Mouse (Mus musculus) liver, embryonic 11.5 days (tissue): ENCODE data around the gene Gm3045. TPM values are rescaled to one million over a fixed set of nuclear protein-coding genes. Genes with fewer than 3 reads are reported as not detected.

Experiments
- ATAC-seq: fragments of 200-750 bp; cut with Nextera tagmentation; replicated peaks from 2 replicates; pipeline ENCODE4 v1.8.0; 2017; ENCODE audit warnings: moderate number of reproducible peaks, mild to moderate bottlenecking, moderate TSS enrichment, moderate library complexity; ENCODE audit not compliant: low FRiP score
- DNase-seq: peaks from one replicate; pipeline ENCODE4 v3.0.0-alpha.2; 2017; ENCODE audit warnings: low spot score
- H3K27ac ChIP-seq: fragments of 300-500 bp; sonication (generic); 2 replicates; pipeline ENCODE4 v1.5.1; 2014; ENCODE audit warnings: mild to moderate bottlenecking, low read depth, low read length, control low read depth
- H3K27me3 ChIP-seq: fragments of 300-500 bp; sonication (generic); replicated peaks from 2 replicates; pipeline ENCODE4 v1.6.1; 2014; ENCODE audit warnings: low read length, mixed read lengths; ENCODE audit not compliant: control insufficient read depth, insufficient read depth
- H3K36me3 ChIP-seq: fragments of 300-500 bp; sonication (generic); 2 replicates; pipeline ENCODE4 v1.6.1; 2014; ENCODE audit warnings: mild to moderate bottlenecking, low read length, moderate library complexity, mixed read lengths; ENCODE audit not compliant: control insufficient read depth, insufficient read depth
- H3K4me1 ChIP-seq: fragments of 300-500 bp; sonication (generic); replicated peaks from 2 replicates; pipeline ENCODE4 v1.6.1; 2014; ENCODE audit warnings: low read length, mixed read lengths; ENCODE audit not compliant: control insufficient read depth, insufficient read depth
- H3K4me2 ChIP-seq: fragments of 300-500 bp; sonication (generic); 2 replicates; pipeline ENCODE4 v1.6.1; 2014; ENCODE audit warnings: mild to moderate bottlenecking, control low read depth, moderate library complexity
- H3K4me3 ChIP-seq: fragments of 300-500 bp; sonication (generic); 2 replicates; pipeline ENCODE4 v1.5.1; 2014; ENCODE audit warnings: low read depth, low read length, control low read depth
- H3K9ac ChIP-seq: fragments of 300-500 bp; sonication (generic); 2 replicates; pipeline ENCODE4 v1.6.1; 2014; ENCODE audit warnings: low read depth, low read length, control low read depth
- H3K9me3 ChIP-seq: fragments of 300-500 bp; sonication (generic); 2 replicates; pipeline ENCODE4 v1.6.1; 2016; ENCODE audit warnings: low read length, inconsistent platforms, mixed read lengths; ENCODE audit not compliant: control insufficient read depth
- WGBS: fragments of 180-500 bp; shearing (Covaris S2); extraction: QIAGEN DNeasy Blood & Tissue Kit; methylation state at CpG from one replicate; pipeline ENCODE4 v1.1.7; 2014; 5-methylcytosine and 5-hydroxymethylcytosine counted together
- polyA plus RNA-seq: library from polyadenylated mRNA; unstranded; fragments of >200 nt; fragmentation: Nextera tagmentation; extraction: Ambion mirVana; gene quantifications from 2 replicates; pipeline ENCODE4 v1.2.1, GENCODE M21; 2014

Gene Gm3045
- polyA plus RNA-seq, 1 experiment from 2014 or later: not detected

- H3K36me3 ChIP-seq: no peaks in the 10 kb centered on the region
- ATAC-seq (no peak), DNase-seq (no peak)
- no peaks in the 10 kb centered on the region for H3K4me1 ChIP-seq
- no peak overlapping the region for H3K9ac ChIP-seq
- no peak overlapping the region for H3K4me2 ChIP-seq
- no peak overlapping the region for H3K4me3 ChIP-seq
- 85% methylated on average over 6 of the region's 6 CpGs for whole genome bisulfite sequencing
- no peaks in the 10 kb centered on the region for H3K9me3 ChIP-seq
- H3K27ac ChIP-seq: no peak overlapping the region
- H3K27me3 ChIP-seq: no peaks in the 10 kb centered on the region
Observed at GRCm38 (mm10) chr13:56471211-56471610, 44.8 kb downstream of the Gm3045 start.

GRCm38 (mm10) chr13:56471951-56472350, 45.6 kb downstream of the Gm3045 start:
- no peak overlapping the region for H3K4me2 ChIP-seq
- WGBS: 72% methylated on average over 9 of the region's 9 CpGs
- no peaks in the 10 kb centered on the region for H3K27me3 ChIP-seq
- H3K9me3 ChIP-seq: no peaks in the 10 kb centered on the region
- no peaks in the 10 kb centered on the region for H3K36me3 ChIP-seq
- H3K4me1 ChIP-seq: no peaks in the 10 kb centered on the region
- ATAC-seq: no peak
- H3K27ac ChIP-seq: no peak overlapping the region
- DNase-seq: no peak
- H3K9ac ChIP-seq: no peak overlapping the region
- no peak overlapping the region for H3K4me3 ChIP-seq

GRCm38 (mm10) chr13:56472661-56473060, 46.3 kb downstream of the Gm3045 start:
- H3K4me3 ChIP-seq: no peak overlapping the region
- H3K27me3 ChIP-seq: no peaks in the 10 kb centered on the region
- no peak overlapping the region for H3K4me2 ChIP-seq
- H3K9me3 ChIP-seq: no peaks in the 10 kb centered on the region
- no peaks in the 10 kb centered on the region for H3K36me3 ChIP-seq
- H3K27ac ChIP-seq: no peak overlapping the region
- no peak for DNase-seq
- H3K4me1 ChIP-seq: no peaks in the 10 kb centered on the region
- WGBS: 84% methylated on average over 9 of the region's 9 CpGs
- H3K9ac ChIP-seq: no peak overlapping the region
- ATAC-seq: no peak

- Histone ChIP-seq H3K9ac (no peak overlapping the region), H3K27me3 (no peaks in the 10 kb centered on the region), H3K9me3 (no peaks in the 10 kb centered on the region), H3K36me3 (no peaks in the 10 kb centered on the region), H3K4me1 (no peaks in the 10 kb centered on the region), H3K4me2 (no peak overlapping the region), H3K4me3 (no peak overlapping the region), H3K27ac (no peak overlapping the region)
- WGBS: 30% methylated on average over 4 of the region's 4 CpGs
- ATAC-seq: no peak
- no peak for DNase-seq
Observed at GRCm38 (mm10) chr13:56475363-56475762, 49.0 kb downstream of the Gm3045 start.

- no peak for DNase-seq
Observed at GRCm38 (mm10) chr13:56476790-56477189, 50.4 kb downstream of the Gm3045 start.

GRCm38 (mm10) chr13:56477271-56477670, 50.9 kb downstream of the Gm3045 start:
- Histone ChIP-seq H3K27me3 (no peaks in the 10 kb centered on the region), H3K27ac (no peak overlapping the region), H3K4me3 (no peak overlapping the region), H3K36me3 (no peaks in the 10 kb centered on the region), H3K4me1 (no peaks in the 10 kb centered on the region), H3K4me2 (no peak overlapping the region), H3K9ac (no peak overlapping the region), H3K9me3 (no peaks in the 10 kb centered on the region)
- no peak for ATAC-seq
- WGBS: 26% methylated on average over 6 of the region's 6 CpGs
- DNase-seq: no peak

More at GRCm38 (mm10) chr13:56476790-56477189, 50.4 kb downstream of the Gm3045 start:
- Histone ChIP-seq H3K27ac (no peak overlapping the region), H3K9ac (no peak overlapping the region), H3K27me3 (no peaks in the 10 kb centered on the region), H3K36me3 (no peaks in the 10 kb centered on the region), H3K9me3 (no peaks in the 10 kb centered on the region), H3K4me1 (no peaks in the 10 kb centered on the region), H3K4me3 (no peak overlapping the region), H3K4me2 (no peak overlapping the region)
- 56% methylated on average over 5 of the region's 5 CpGs for WGBS
- no peak for ATAC-seq

- Histone ChIP-seq H3K9ac (no peak overlapping the region), H3K9me3 (no peaks in the 10 kb centered on the region), H3K27me3 (no peaks in the 10 kb centered on the region), H3K4me2 (no peak overlapping the region), H3K36me3 (no peaks in the 10 kb centered on the region), H3K27ac (no peak overlapping the region), H3K4me1 (no peaks in the 10 kb centered on the region), H3K4me3 (no peak overlapping the region)
- no peak for ATAC-seq
- no peak for DNase-seq
- WGBS: 73% methylated on average over 6 of the region's 6 CpGs
Observed at GRCm38 (mm10) chr13:56478027-56478426, 51.6 kb downstream of the Gm3045 start.

- no peaks in the 10 kb centered on the region for H3K4me1 ChIP-seq
- no peaks in the 10 kb centered on the region for H3K27me3 ChIP-seq
- H3K36me3 ChIP-seq: no peaks in the 10 kb centered on the region
- H3K9ac ChIP-seq: no peak within 1 kb of the TSS
- DNase-seq (no peak), ATAC-seq (no peak)
- H3K4me2 ChIP-seq: no peak within 1 kb of the TSS
- H3K4me3 ChIP-seq: no peak within 1 kb of the TSS
- no peaks in the 10 kb centered on the region for H3K9me3 ChIP-seq
- no peak within 1 kb of the TSS for H3K27ac ChIP-seq
- 73% methylated on average over 3 of the region's 3 CpGs for WGBS
Observed at GRCm38 (mm10) chr13:56482146-56482545, 55.8 kb downstream of the Gm3045 start, which contains the start of gene Il9. Gene Il9, minus strand, starts transcription at chr13:56482246.
